Mouse (Mus musculus): Measurements from ENCODE around the gene 2010315B03Rik.

The 2010315B03Rik gene

GRCm38 (mm10) chr9:124257200-124258066 lies 55.1 kb downstream of the 2010315B03Rik start:
- no peak for TF ChIP-seq GATA4 (IDR thresholded peaks at IDR 0.05; ENCODE audit: insufficient replicate concordance, low read length)

- TF ChIP-seq GATA4 (IDR thresholded peaks at IDR 0.05; ENCODE audit: insufficient replicate concordance, low read length), result no peak
These were observed 61.1 kb downstream of the 2010315B03Rik start for GRCm38 (mm10) chr9:124251438-124251837.
